Mouse (Mus musculus) heart, embryonic 11.5 days (tissue): ENCODE measurements around the gene Btbd35f19. TPM values are rescaled to one million over a fixed set of nuclear protein-coding genes. Genes with fewer than 3 reads are reported as not detected.
"Not testable (repeated sequence)": the region's sequence is repeated elsewhere in the genome, so short reads cannot be mapped to it uniquely, and the experiment has no call there.

ENCODE experiments used
- ATAC-seq: fragments of 200-750 bp; cut with Nextera tagmentation; replicated peaks from 2 replicates; pipeline ENCODE4 v1.8.0; 2017; ENCODE audit warnings: moderate library complexity; ENCODE audit not compliant: insufficient number of reproducible peaks, low FRiP score, low TSS enrichment
- H3K27ac ChIP-seq: fragments of 300-500 bp; sonication (generic); 2 replicates; pipeline ENCODE4 v1.5.1; 2014; ENCODE audit warnings: mild to moderate bottlenecking, low read depth, low read length
- H3K27me3 ChIP-seq: fragments of 300-500 bp; sonication (generic); 2 replicates; pipeline ENCODE4 v1.6.1; 2014; ENCODE audit warnings: mild to moderate bottlenecking, low read length, mixed read lengths; ENCODE audit not compliant: control insufficient read depth, insufficient read depth
- H3K36me3 ChIP-seq: fragments of 300-500 bp; sonication (generic); 2 replicates; pipeline ENCODE4 v1.6.1; 2014; ENCODE audit warnings: mild to moderate bottlenecking, low read length, moderate library complexity, mixed read lengths; ENCODE audit not compliant: control insufficient read depth, insufficient read depth
- H3K4me1 ChIP-seq: fragments of 300-500 bp; sonication (generic); 2 replicates; pipeline ENCODE4 v1.6.1; 2014; ENCODE audit warnings: low read length; ENCODE audit not compliant: control insufficient read depth, insufficient read depth
- H3K4me2 ChIP-seq: fragments of 300-500 bp; sonication (generic); 2 replicates; pipeline ENCODE4 v1.6.1; 2014; ENCODE audit warnings: mild to moderate bottlenecking, moderate library complexity
- H3K4me3 ChIP-seq: fragments of 300-500 bp; sonication (generic); 2 replicates; pipeline ENCODE4 v1.5.1; 2014; ENCODE audit warnings: low read depth, low read length
- H3K9ac ChIP-seq: fragments of 300-500 bp; sonication (generic); 2 replicates; pipeline ENCODE4 v1.6.1; 2014; ENCODE audit warnings: mild to moderate bottlenecking, low read depth, low read length, moderate library complexity
- H3K9me3 ChIP-seq: fragments of 300-500 bp; sonication (generic); replicated peaks from 2 replicates; pipeline ENCODE4 v1.6.1; 2016; ENCODE audit warnings: low read length; ENCODE audit not compliant: control insufficient read depth
- WGBS: fragments of 180-500 bp; shearing (Covaris S2); extraction: QIAGEN DNeasy Blood & Tissue Kit; methylation state at CpG from one replicate; pipeline ENCODE4 v1.1.7; 2014; ENCODE audit not compliant: insufficient replicate concordance; 5-methylcytosine and 5-hydroxymethylcytosine counted together
- polyA plus RNA-seq: library from polyadenylated mRNA; unstranded; fragments of >200 nt; fragmentation: Nextera tagmentation; extraction: Ambion mirVana; gene quantifications from 2 replicates; pipeline ENCODE4 v1.2.1, GENCODE M21; 2014

The Btbd35f19 gene
- not detected in 2 replicates for polyA plus RNA-seq

DNA sequence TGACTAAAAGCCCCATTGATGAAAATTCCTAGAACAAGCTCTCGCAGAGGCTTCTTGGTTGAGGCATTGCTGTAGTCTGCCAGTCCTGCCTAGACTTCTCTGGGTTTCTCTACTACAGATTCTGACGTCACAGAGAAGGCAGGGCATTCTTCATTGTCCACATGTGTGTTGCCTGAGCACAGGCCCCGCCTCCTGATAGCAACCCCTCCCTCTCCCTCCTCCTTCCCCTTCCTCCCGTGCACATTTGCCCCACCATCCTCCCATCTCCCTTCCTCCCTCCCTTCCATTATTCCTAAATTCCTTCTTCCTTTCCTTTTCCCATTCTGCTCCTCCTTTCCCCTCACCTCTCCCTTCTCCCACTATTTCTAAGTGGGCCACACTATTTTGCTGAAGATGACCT is at the start of gene Btbd35f19:
TSS of gene Btbd35f19 (minus strand) at position 101 of the 400 bp plus-strand sequence.
- not testable (repeated sequence) for ATAC-seq, H3K9ac ChIP-seq, H3K4me1 ChIP-seq, H3K9me3 ChIP-seq, H3K27ac ChIP-seq, H3K4me3 ChIP-seq, H3K4me2 ChIP-seq, H3K36me3 ChIP-seq, H3K27me3 ChIP-seq
- no CpG with 5 or more reads among the region's 4 CpGs for WGBS

GRCm38 (mm10) chrX:31341924-31342323 is 41.8 kb downstream of the Btbd35f19 start:
- not testable (repeated sequence) for H3K9me3 ChIP-seq, H3K27me3 ChIP-seq, H3K36me3 ChIP-seq, H3K9ac ChIP-seq, H3K27ac ChIP-seq, H3K4me1 ChIP-seq, ATAC-seq, H3K4me3 ChIP-seq, H3K4me2 ChIP-seq
- 63% methylated on average over 1 of the region's 4 CpGs for WGBS

- not testable (repeated sequence) for ATAC-seq, H3K4me3 ChIP-seq, H3K9ac ChIP-seq, H3K4me1 ChIP-seq, H3K27ac ChIP-seq, H3K27me3 ChIP-seq, H3K9me3 ChIP-seq, H3K36me3 ChIP-seq, H3K4me2 ChIP-seq
- WGBS = no CpG with 5 or more reads among the region's 4 CpGs
Observed at GRCm38 (mm10) chrX:31336154-31336553, 47.6 kb downstream of the Btbd35f19 start, which contains the start of gene Btbd35f26. Btbd35f26 (plus strand) TSS chrX:31336454.

Other genes with a start within 250 kb of the Btbd35f19 start
- not detected in 2 replicates for gene Spin2f, start 130.0 kb downstream of the Btbd35f19 start, polyA plus RNA-seq
- not detected in 2 replicates for gene Btbd35f26, start 47.5 kb downstream of the Btbd35f19 start, polyA plus RNA-seq
- not detected in 2 replicates for gene Gm21883, start 190.4 kb upstream of the Btbd35f19 start, polyA plus RNA-seq
- gene Spin2e, start 235.0 kb upstream of the Btbd35f19 start, polyA plus RNA-seq = not detected in 2 replicates